Mouse (Mus musculus) forebrain, embryonic 11.5 days (tissue): ENCODE results near the gene Rnf31. TPM values are rescaled to one million over a fixed set of nuclear protein-coding genes. Genes with fewer than 3 reads are reported as not detected.
A peak's percentile ranks its signal among the peaks of the same experiment; 100 is the strongest.

ENCODE experiments used
- ATAC-seq: fragments of 200-750 bp; cut with Nextera tagmentation; replicated peaks from 2 replicates; pipeline ENCODE4 v1.8.0; 2017; ENCODE audit warnings: moderate TSS enrichment; ENCODE audit not compliant: low FRiP score
- DNase-seq: peaks from one replicate; pipeline ENCODE4 v3.0.0-alpha.2; 2017; ENCODE audit warnings: low spot score
- H3K27ac ChIP-seq: fragments of 300-500 bp; sonication (generic); 2 replicates; pipeline ENCODE4 v1.5.1; 2014; ENCODE audit warnings: low read depth, low read length
- H3K27me3 ChIP-seq: fragments of 300-500 bp; sonication (generic); 2 replicates; pipeline ENCODE4 v1.6.1; 2014; ENCODE audit warnings: mild to moderate bottlenecking, low read length, mixed read lengths; ENCODE audit not compliant: control insufficient read depth, insufficient read depth
- H3K36me3 ChIP-seq: fragments of 300-500 bp; sonication (generic); 2 replicates; pipeline ENCODE4 v1.6.1; 2014; ENCODE audit warnings: mild to moderate bottlenecking, low read length, moderate library complexity, mixed read lengths; ENCODE audit not compliant: control insufficient read depth, insufficient read depth
- H3K4me1 ChIP-seq: fragments of 300-500 bp; sonication (generic); replicated peaks from 2 replicates; pipeline ENCODE4 v1.6.1; 2014; ENCODE audit warnings: low read length, mixed read lengths; ENCODE audit not compliant: control insufficient read depth, insufficient read depth
- H3K4me2 ChIP-seq: fragments of 300-500 bp; sonication (generic); 2 replicates; pipeline ENCODE4 v1.6.1; 2014; ENCODE audit warnings: low read depth, mild to moderate bottlenecking, low read length, moderate library complexity, mixed read lengths; ENCODE audit not compliant: severe bottlenecking
- H3K4me3 ChIP-seq: fragments of 300-500 bp; sonication (generic); 2 replicates; pipeline ENCODE4 v1.5.1; 2014; ENCODE audit warnings: low read depth, low read length
- H3K9ac ChIP-seq: fragments of 300-500 bp; sonication (generic); 2 replicates; pipeline ENCODE4 v1.6.1; 2014; ENCODE audit warnings: low read length
- H3K9me3 ChIP-seq: fragments of 300-500 bp; sonication (generic); 2 replicates; pipeline ENCODE4 v1.6.1; 2016; ENCODE audit warnings: low read length, mixed read lengths; ENCODE audit not compliant: control insufficient read depth
- WGBS: fragments of 180-500 bp; shearing (Covaris S2); extraction: QIAGEN DNeasy Blood & Tissue Kit; methylation state at CpG from one replicate; pipeline ENCODE4 v1.1.7; 2014; 5-methylcytosine and 5-hydroxymethylcytosine counted together
- polyA plus RNA-seq: library from polyadenylated mRNA; unstranded; fragments of >200 nt; fragmentation: Nextera tagmentation; extraction: Ambion mirVana; gene quantifications from 2 replicates; pipeline ENCODE4 v1.2.1, GENCODE M21; 2014

The Rnf31 gene
- polyA plus RNA-seq, 1 experiment from 2014 or later, result 13.7 TPM

DNA sequence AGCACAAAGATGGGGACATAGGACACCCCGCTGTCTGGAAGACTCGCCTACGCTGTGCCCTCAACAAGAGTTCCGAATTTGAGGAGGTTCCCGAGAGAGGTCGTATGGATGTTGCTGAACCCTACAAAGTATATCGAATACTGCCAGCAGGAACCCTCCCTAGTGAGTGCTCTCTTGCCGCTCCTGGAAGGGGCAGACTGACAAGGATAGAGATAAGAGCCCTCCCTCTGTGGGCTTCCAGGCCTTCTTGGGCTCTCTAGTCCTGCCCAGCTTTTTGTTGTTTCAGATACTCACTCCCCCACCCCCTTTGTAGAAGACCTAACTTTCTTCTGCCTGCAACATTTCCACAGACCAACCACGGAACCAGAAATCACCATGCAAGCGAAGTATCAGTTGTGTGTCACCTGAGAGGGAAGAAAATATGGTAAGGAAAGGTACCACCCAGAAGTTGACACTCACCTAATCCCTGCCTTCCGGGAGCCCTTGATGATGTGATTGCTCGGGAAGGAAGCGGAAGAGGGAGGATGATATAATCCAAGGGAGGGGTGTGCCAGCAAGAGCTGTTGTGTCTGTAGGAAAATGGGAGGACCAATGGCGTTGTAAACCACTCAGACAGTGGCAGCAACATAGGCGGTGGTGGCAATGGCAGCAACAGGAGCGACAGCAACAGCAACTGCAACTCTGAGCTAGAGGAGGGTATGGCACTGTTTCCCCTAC, 14.4 kb downstream of the Rnf31 start:
- Histone ChIP-seq H3K4me2 (no peak overlapping the region), H3K36me3 (peaks cover 3% of the 10 kb centered on the region; the same call in 1 of the 2 replicates), H3K27me3 (no peaks in the 10 kb centered on the region), H3K9me3 (no peaks in the 10 kb centered on the region), H3K9ac (no peak overlapping the region), H3K27ac (no peak overlapping the region), H3K4me3 (no peak overlapping the region), H3K4me1 (no peaks in the 10 kb centered on the region; the same call in 1 of the 2 replicates)
- no peak for DNase-seq
- WGBS, result 92% methylated on average over 16 of the region's 16 CpGs
- no peak for ATAC-seq

DNA sequence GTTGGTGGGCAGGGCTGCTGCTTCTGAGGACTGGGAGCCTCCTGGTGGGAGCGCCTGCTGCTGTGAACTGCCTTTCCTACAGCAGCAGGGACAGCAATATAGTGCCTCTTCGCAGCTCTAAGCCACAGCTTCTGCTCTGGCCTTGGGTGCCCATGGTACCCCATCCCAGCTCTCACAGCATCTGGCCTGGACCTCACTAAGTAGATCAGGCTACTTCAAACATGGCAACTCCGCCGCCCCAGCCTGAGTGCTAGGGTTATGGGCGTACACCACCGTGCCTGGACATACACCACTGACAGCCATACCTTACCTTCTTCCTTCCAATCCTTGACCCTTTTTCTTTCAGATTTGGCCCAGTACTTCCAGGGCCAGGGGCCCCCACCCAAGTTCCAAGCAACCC, 16.8 kb downstream of the Rnf31 start:
- no peak overlapping the region for H3K4me3 ChIP-seq
- DNase-seq, result no peak
- H3K27me3 ChIP-seq, result no peaks in the 10 kb centered on the region
- H3K4me1 ChIP-seq, result no peaks in the 10 kb centered on the region; the same call in 1 of the 2 replicates
- whole genome bisulfite sequencing, result 94% methylated on average over 6 of the region's 6 CpGs
- ATAC-seq, result no peak
- no peak overlapping the region for H3K4me2 ChIP-seq
- no peak overlapping the region for H3K9ac ChIP-seq
- no peaks in the 10 kb centered on the region for H3K9me3 ChIP-seq
- no peaks in the 10 kb centered on the region; the same call in 1 of the 2 replicates for H3K36me3 ChIP-seq
- no peak overlapping the region for H3K27ac ChIP-seq

DNA sequence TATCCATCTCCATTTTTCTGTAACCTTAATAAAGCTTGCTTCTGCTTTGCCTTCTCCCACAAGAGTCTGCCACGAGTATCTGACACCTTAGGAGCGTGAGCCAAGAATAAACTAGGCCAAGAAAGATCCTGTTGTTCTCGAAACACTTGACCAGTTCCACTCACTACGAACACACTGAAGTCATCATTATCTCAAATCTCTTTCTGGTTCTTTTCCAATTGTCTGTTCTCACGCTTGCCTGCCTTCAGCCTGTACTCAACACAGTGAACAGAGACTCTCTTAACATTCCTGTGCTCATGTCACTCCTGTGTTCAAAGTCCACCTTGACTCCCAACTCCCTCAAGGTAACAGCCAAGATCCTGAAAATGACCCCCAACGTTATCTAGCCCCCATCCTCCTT, 21.8 kb downstream of the Rnf31 start:
- no peak overlapping the region for H3K4me3 ChIP-seq
- WGBS, result 83% methylated on average over 6 of the region's 6 CpGs
- no peak for ATAC-seq
- no peaks in the 10 kb centered on the region for H3K9me3 ChIP-seq
- no peaks in the 10 kb centered on the region for H3K36me3 ChIP-seq
- H3K4me1 ChIP-seq, result no peaks in the 10 kb centered on the region
- DNase-seq, result no peak
- no peak overlapping the region for H3K27ac ChIP-seq
- H3K4me2 ChIP-seq, result no peak overlapping the region
- no peak overlapping the region for H3K9ac ChIP-seq
- no peaks in the 10 kb centered on the region for H3K27me3 ChIP-seq

DNA sequence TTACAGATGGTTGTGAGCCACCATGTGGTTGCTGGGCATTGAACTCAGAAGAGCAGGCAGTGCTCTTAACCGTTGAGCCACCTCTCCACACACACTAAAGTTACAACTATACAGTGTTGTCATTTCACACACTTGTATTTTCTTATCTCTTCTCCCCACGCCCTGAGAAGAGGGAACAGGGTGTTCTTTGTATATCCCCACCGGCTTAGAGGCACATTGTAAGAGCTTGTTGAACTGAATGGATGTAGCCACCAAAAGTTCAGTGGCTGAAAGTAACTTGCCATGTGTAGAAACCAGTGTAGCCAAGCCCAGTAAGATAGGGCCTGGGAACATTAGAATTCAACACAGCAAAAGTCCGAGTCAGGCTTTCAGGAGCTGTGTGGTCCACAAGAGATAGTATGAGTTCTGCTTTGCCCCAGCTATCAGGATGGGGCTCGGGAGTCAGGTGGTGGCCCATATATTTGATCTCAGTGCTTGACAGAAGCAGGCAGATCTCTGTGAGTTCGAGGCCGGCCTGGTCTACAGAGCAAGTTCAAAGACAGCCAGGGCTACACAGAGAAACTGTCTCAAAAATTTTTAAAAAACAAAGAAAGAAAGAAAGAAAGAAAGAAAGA, 23.2 kb downstream of the Rnf31 start:
- no peaks in the 10 kb centered on the region for H3K27me3 ChIP-seq
- DNase-seq (no peak), ATAC-seq (no peak)
- no peak overlapping the region for H3K4me3 ChIP-seq
- H3K4me1 ChIP-seq, result peaks cover 3% of the 10 kb centered on the region; the same call in 1 of the 2 replicates
- 85% methylated on average over 7 of the region's 7 CpGs for WGBS
- H3K9ac ChIP-seq, result no peak overlapping the region
- H3K4me2 ChIP-seq, result no peak overlapping the region
- no peaks in the 10 kb centered on the region for H3K9me3 ChIP-seq
- no peak overlapping the region for H3K27ac ChIP-seq
- no peaks in the 10 kb centered on the region for H3K36me3 ChIP-seq

DNA sequence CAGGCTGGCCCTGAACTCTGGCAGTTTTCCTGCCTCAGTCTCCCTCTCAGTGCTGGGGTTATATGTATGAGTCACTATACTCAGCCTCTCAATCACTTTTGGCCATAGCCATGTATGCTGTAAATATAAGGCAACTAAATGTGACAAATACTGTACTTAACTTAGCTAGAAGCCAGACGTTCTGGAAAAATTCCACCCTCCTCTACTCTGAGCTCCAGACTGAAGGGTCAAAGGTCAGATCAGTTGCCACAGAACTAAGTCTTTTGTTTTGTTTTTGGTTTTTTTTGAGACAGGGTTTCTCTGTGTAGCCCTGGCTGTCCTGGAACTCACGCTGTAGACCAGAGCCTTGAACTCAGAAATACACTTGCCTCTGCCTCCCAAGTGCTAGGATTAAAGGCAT, 24.4 kb downstream of the Rnf31 start:
- H3K4me1 ChIP-seq, result peaks cover 3% of the 10 kb centered on the region; the same call in 1 of the 2 replicates
- no peak overlapping the region for H3K4me2 ChIP-seq
- no peaks in the 10 kb centered on the region for H3K9me3 ChIP-seq
- no peak overlapping the region for H3K4me3 ChIP-seq
- H3K27me3 ChIP-seq, result no peaks in the 10 kb centered on the region
- WGBS, result 54% methylated on average over 2 of the region's 2 CpGs
- ATAC-seq (no peak), DNase-seq (no peak)
- no peak overlapping the region for H3K9ac ChIP-seq
- no peak overlapping the region for H3K27ac ChIP-seq
- no peaks in the 10 kb centered on the region for H3K36me3 ChIP-seq

DNA sequence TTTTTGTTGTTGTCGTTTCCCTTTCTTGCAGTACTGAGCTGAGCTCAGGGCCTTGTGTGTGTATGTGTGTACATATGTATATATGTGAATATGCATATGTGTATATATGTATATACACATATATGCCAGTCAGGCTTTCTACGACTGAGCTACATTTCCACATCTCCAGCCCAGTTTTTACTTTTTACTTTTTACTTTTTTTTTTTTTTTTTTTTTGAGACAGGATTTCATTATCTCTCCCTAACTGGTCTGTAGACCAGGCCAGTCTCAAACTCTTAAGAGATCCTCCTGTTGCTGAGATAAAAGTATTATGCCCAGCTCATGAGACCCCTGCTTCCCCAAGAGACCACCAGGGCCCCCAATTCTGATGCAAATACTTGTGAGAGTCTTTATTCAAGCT, 25.3 kb downstream of the Rnf31 start:
- Histone ChIP-seq H3K4me1 (peaks cover 3% of the 10 kb centered on the region; the same call in 1 of the 2 replicates), H3K27ac (no peak overlapping the region), H3K4me2 (no peak overlapping the region), H3K36me3 (no peaks in the 10 kb centered on the region), H3K27me3 (no peaks in the 10 kb centered on the region), H3K9ac (no peak overlapping the region), H3K9me3 (no peaks in the 10 kb centered on the region), H3K4me3 (no peak overlapping the region)
- WGBS, result 84% methylated on average over 2 of the region's 2 CpGs
- ATAC-seq, result no peak
- no peak for DNase-seq

DNA sequence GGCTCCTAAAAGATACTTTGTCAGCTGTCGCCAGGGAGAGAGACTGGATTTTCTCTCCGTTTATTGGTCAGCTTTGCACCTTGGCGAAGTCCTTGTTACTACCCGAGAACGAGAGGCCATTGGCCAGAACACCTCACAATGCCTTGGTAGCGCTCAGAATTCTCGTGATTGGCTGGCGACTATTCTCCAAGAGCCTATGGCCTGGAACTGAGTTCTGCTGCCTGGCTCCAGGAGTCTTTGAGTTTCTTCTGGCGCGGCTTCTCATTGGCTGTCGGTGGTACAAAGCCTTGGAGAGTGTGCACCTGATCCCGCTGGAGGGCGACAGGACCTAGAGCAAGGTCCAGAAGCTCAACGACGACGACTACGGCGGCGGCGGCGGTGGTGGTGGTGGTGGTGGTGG, 26.3 kb downstream of the Rnf31 start, which contains the start of gene Rec8:
Gene Rec8, plus strand, starts transcription at position 216 of the 400 bp plus-strand sequence.
- no peaks in the 10 kb centered on the region for H3K36me3 ChIP-seq
- 16% methylated on average over 21 of the region's 21 CpGs for whole genome bisulfite sequencing
- H3K27ac ChIP-seq, result no peak within 1 kb of the TSS
- peaks cover 3% of the 10 kb centered on the region; the same call in 1 of the 2 replicates for H3K4me1 ChIP-seq
- no peaks in the 10 kb centered on the region for H3K27me3 ChIP-seq
- H3K4me2 ChIP-seq, result peak within 1 kb of the TSS; percentile 31; the same call in 1 of the 2 replicates
- peak; percentile 67 for ATAC-seq
- H3K4me3 ChIP-seq, result peak within 1 kb of the TSS; percentile 12
- peak; percentile 62 for DNase-seq
- no peaks in the 10 kb centered on the region for H3K9me3 ChIP-seq
- peak within 1 kb of the TSS; percentile 8; the same call in 1 of the 2 replicates for H3K9ac ChIP-seq

DNA sequence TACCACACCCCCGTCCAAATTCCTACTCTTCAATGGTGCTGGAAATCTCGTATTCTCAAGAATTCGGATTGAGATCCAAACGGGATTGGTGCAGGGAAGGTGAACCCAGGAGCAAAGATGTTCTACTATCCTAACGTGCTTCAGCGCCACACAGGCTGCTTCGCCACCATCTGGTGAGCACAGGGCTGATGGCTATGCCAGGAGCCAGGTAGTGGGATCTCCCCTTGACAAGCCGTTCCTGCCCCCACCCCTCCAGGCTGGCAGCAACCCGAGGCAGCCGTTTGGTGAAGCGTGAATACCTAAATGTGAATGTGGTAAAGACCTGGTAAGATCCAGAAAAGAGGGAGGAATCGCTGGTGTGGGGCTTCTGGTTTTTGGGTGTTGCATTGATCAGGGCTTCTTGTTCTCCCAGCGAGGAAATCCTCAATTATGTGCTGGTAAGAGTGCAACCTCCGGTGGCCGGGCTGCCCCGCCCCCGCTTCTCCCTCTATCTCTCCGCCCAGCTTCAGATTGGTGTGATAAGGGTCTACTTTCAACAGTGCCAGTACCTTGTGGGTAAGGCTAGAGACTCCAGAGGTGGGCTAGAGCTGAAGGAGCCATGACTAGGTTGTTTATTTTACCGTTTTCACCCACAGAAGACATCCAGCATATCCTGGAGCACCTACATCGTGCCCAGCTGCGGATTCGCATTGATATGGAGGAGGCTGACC, 27.1 kb downstream of the Rnf31 start:
- ATAC-seq, result no peak
- Histone ChIP-seq H3K27me3 (no peaks in the 10 kb centered on the region), H3K9me3 (no peaks in the 10 kb centered on the region), H3K4me1 (peaks cover 3% of the 10 kb centered on the region; the same call in 1 of the 2 replicates), H3K4me2 (peak overlapping the region; percentile 31; the same call in 1 of the 2 replicates), H3K27ac (no peak overlapping the region), H3K36me3 (no peaks in the 10 kb centered on the region), H3K4me3 (peak overlapping the region; percentile 12), H3K9ac (peak overlapping the region; percentile 8; the same call in 1 of the 2 replicates)
- WGBS, result 54% methylated on average over 22 of the region's 22 CpGs
- no peak for DNase-seq
